Mouse (Mus musculus): ENCODE results near the gene Cyp2j8. TPM values are rescaled to one million over a fixed set of nuclear protein-coding genes. Genes with fewer than 3 reads are reported as not detected.

Cyp2j8 gene
- polyA plus RNA-seq, 1 experiment from 2014 or later = not detected

Other genes starting within 250 kb of the Cyp2j8 start
- gene Cyp2j11, start 158.7 kb downstream of the Cyp2j8 start, polyA plus RNA-seq (2014; fragmentation: Nextera tagmentation; extraction: Ambion mirVana) = not detected in 2 replicates
- gene Cyp2j6, start 46.3 kb upstream of the Cyp2j8 start, polyA plus RNA-seq (2014; fragmentation: Nextera tagmentation; extraction: Ambion mirVana) = 4.5 TPM in 2 replicates
- gene Cyp2j9, start 84.2 kb upstream of the Cyp2j8 start, polyA plus RNA-seq (2014; fragmentation: Nextera tagmentation; extraction: Ambion mirVana) = 0.64 and 0.66 TPM in 2 replicates
- not detected in 2 replicates for gene Cyp2j5, start 156.8 kb upstream of the Cyp2j8 start, polyA plus RNA-seq (2014; fragmentation: Nextera tagmentation; extraction: Ambion mirVana)